Mouse (Mus musculus): ENCODE measurements around the gene Sema4g.
A peak's percentile ranks its signal among the peaks of the same experiment; 100 is the strongest.

Gene Sema4g

GRCm38 (mm10) chr19:45047935-45048643 lies 59.2 kb downstream of the Sema4g start:
- DNase-seq (ENCODE audit: low read depth, low spot score), result peak; percentile 95

GRCm38 (mm10) chr19:45048644-45049365 lies 59.9 kb downstream of the Sema4g start:
- DNase-seq (ENCODE audit: low read depth, low spot score), result peak; percentile 58

GRCm38 (mm10) chr19:45049523-45049922 lies 60.6 kb downstream of the Sema4g start:
- no peak for DNase-seq (ENCODE audit: low read depth, low spot score)

All from brain, adult 2 months (tissue).